Mouse (Mus musculus): Measurements from ENCODE around the gene Ppp1r9b. TPM values are rescaled to one million over a fixed set of nuclear protein-coding genes. Genes with fewer than 3 reads are reported as not detected.

The Ppp1r9b gene
- polyA plus RNA-seq, 1 experiment from 2014 or later = 22.0 TPM

GRCm38 (mm10) chr11:95044185-95044870, 53.5 kb downstream of the Ppp1r9b start:
- 63% methylated on average over 12 of the region's 13 CpGs for WGBS
- Histone ChIP-seq H3K4me1 (replicated peaks; ENCODE audit: control insufficient read depth, insufficient read depth, low read length) (peaks cover 18% of the 10 kb centered on the region), H3K4me3 (replicated peaks; ENCODE audit: low read length) (no peak overlapping the region), H3K27ac (ENCODE audit: low read length) (no peak overlapping the region), H3K27me3 (replicated peaks; ENCODE audit: control insufficient read depth, insufficient read depth, low read length) (no peaks in the 10 kb centered on the region), H3K9ac (replicated peaks; ENCODE audit: low read depth, low read length) (no peak overlapping the region), H3K36me3 (ENCODE audit: control insufficient read depth, insufficient read depth) (no peaks in the 10 kb centered on the region), H3K9me3 (ENCODE audit: control insufficient read depth, low read length) (no peaks in the 10 kb centered on the region), H3K4me2 (ENCODE audit: low read length) (no peak overlapping the region)
- no peak for ATAC-seq

DNA sequence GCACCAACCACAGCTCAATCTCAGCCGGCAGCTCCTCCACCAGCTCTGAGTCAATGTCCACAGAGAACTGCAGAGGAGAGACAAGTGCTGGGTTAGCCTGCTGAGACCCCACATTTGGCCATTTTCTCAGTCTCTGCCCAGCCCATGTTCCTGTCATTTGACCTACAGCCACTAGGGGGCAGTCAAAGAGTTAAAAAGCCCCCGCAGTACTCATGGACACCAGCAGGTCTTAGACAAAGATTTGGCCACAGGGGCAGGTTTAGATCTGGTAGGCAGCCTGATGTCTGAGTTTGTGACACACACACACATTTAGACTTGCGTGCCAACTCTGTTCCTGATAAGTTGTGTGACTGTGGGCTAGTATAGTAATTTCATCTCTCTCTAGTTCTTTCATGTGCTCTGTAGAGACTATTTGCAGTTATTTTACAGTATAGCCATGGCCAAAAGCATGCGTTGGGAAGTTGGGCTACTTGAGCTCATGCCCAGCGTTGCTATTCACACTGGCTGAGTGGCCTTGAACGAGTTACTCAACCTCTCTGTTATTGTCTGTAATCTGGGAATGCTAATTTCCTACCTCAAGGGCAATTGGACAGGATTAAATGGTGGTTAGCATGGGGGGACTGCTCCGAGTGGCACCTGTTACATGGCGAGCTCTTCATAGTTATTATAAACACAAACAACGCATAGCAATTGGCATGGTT, 56.3 kb downstream of the Ppp1r9b start:
- Histone ChIP-seq H3K4me1 (replicated peaks; ENCODE audit: control insufficient read depth, insufficient read depth, low read length) (no peaks in the 10 kb centered on the region; the same call in 1 of the 2 replicates), H3K9ac (replicated peaks; ENCODE audit: low read depth, low read length) (no peak overlapping the region), H3K4me2 (ENCODE audit: low read length) (no peak overlapping the region), H3K9me3 (ENCODE audit: control insufficient read depth, low read length) (no peaks in the 10 kb centered on the region), H3K27ac (ENCODE audit: low read length) (no peak overlapping the region), H3K4me3 (replicated peaks; ENCODE audit: low read length) (no peak overlapping the region), H3K27me3 (replicated peaks; ENCODE audit: control insufficient read depth, insufficient read depth, low read length) (no peaks in the 10 kb centered on the region), H3K36me3 (ENCODE audit: control insufficient read depth, insufficient read depth) (no peaks in the 10 kb centered on the region)
- 57% methylated on average over 9 of the region's 9 CpGs for WGBS
- ATAC-seq = peak; percentile 33

- H3K4me3 ChIP-seq (replicated peaks; ENCODE audit: low read length) = no peak overlapping the region
- peaks cover 9% of the 10 kb centered on the region for H3K4me1 ChIP-seq (replicated peaks; ENCODE audit: control insufficient read depth, insufficient read depth, low read length)
- ATAC-seq = no peak
- no peaks in the 10 kb centered on the region for H3K36me3 ChIP-seq (ENCODE audit: control insufficient read depth, insufficient read depth)
- H3K4me2 ChIP-seq (ENCODE audit: low read length) = no peak overlapping the region
- no peak overlapping the region for H3K9ac ChIP-seq (replicated peaks; ENCODE audit: low read depth, low read length)
- no peaks in the 10 kb centered on the region for H3K27me3 ChIP-seq (replicated peaks; ENCODE audit: control insufficient read depth, insufficient read depth, low read length)
- no peak overlapping the region for H3K27ac ChIP-seq (ENCODE audit: low read length)
- H3K9me3 ChIP-seq (ENCODE audit: control insufficient read depth, low read length) = no peaks in the 10 kb centered on the region
- WGBS = 81% methylated on average over 9 of the region's 9 CpGs
Observed at GRCm38 (mm10) chr11:95053062-95053461, 62.2 kb downstream of the Ppp1r9b start.

Other genes with a start within 250 kb of the Ppp1r9b start
- gene Cdc34b, start 249.3 kb upstream of the Ppp1r9b start, polyA plus RNA-seq (2015; fragmentation: Nextera tagmentation; extraction: Ambion mirVana) = not detected in 2 replicates
- gene Tmem92, start 208.3 kb upstream of the Ppp1r9b start, polyA plus RNA-seq (2015; fragmentation: Nextera tagmentation; extraction: Ambion mirVana) = not detected in 2 replicates
- 45.0 and 166 TPM in 2 replicates for gene Col1a1, start 54.8 kb upstream of the Ppp1r9b start, polyA plus RNA-seq (2015; fragmentation: Nextera tagmentation; extraction: Ambion mirVana)
- gene Hils1, start 23.4 kb upstream of the Ppp1r9b start, polyA plus RNA-seq (2015; fragmentation: Nextera tagmentation; extraction: Ambion mirVana) = not detected in 2 replicates
- gene Sgca, start 14.7 kb upstream of the Ppp1r9b start, polyA plus RNA-seq (2015; fragmentation: Nextera tagmentation; extraction: Ambion mirVana) = 0.19 and 0.58 TPM in 2 replicates
- gene Samd14, start 18.8 kb downstream of the Ppp1r9b start, polyA plus RNA-seq (2015; fragmentation: Nextera tagmentation; extraction: Ambion mirVana) = 123 and 134 TPM in 2 replicates
- 27.6 and 29.2 TPM in 2 replicates for gene Pdk2, start 50.3 kb downstream of the Ppp1r9b start, polyA plus RNA-seq (2015; fragmentation: Nextera tagmentation; extraction: Ambion mirVana)
- gene Itga3, start 85.8 kb downstream of the Ppp1r9b start, polyA plus RNA-seq (2015; fragmentation: Nextera tagmentation; extraction: Ambion mirVana) = 6.3 and 8.5 TPM in 2 replicates
- 0.10 and 0.27 TPM in 2 replicates for gene Dlx3, start 129.1 kb downstream of the Ppp1r9b start, polyA plus RNA-seq (2015; fragmentation: Nextera tagmentation; extraction: Ambion mirVana)
- gene Dlx4, start 155.2 kb downstream of the Ppp1r9b start, polyA plus RNA-seq (2015; fragmentation: Nextera tagmentation; extraction: Ambion mirVana) = 0.10 TPM in 1 of 2 replicates, not detected in the other

All from forebrain, embryonic 16.5 days (tissue).